9 mouse cellular contexts compared by ENCODE assay signal in the genomic region with DNA sequence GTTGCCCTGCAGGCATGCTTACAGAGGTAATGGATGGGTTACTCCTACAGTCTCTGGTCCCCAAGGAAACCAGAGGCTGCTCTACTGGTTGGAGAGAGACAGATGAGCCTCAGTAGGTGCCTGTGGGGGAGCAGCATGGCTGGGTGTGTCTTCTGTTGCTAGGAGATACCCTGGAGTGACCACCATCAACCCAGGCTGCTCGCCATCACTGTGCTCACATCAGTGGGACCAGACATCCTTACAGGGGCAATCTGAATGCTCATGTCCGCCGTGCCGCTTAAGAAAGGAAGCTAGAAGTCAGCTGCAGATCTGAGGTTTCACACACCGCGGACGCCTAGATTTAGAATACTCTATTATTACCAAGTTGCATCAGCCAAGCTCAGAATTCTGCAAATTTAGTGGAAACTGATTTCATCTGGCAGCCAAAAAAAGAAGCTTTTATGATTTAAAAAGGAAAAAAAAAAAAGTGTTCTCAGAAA. TPM values are rescaled to one million over a fixed set of nuclear protein-coding genes. Genes with fewer than 3 reads are reported as not detected.
DNase-seq lines count a peak whose midpoint lies in the region.
"Had no signal": no experiment of that assay in that cellular context is flagged by ENCODE, and none has a peak within 500 bp of the region (broad histone marks: within the 10 kb centered on the region; RNA-seq: fewer than 3 reads in every experiment).

No protein-coding gene starts in this region.

- peak; percentile 18 to 34 for DNase-seq in layer of hippocampus, adult 18-20 months (ENCODE audit: low spot score in 2 of 2)
- no peak for DNase-seq in layer of hippocampus, adult 9-10 months (ENCODE audit: low spot score)
- DNase-seq in frontal cortex, adult 2 months (ENCODE audit: extremely low spot score in 1 of 2, low spot score in 1 of 2) = peak; percentile 52 to 59
- peak; percentile 21 to 38 for DNase-seq in left cerebral cortex, postnatal 10 days (ENCODE audit: extremely low spot score in 1 of 2, low spot score in 2 of 2)
- DNase-seq in right cerebral cortex, postnatal 25 days = peak; percentile 52
- no peak for DNase-seq in lung, postnatal 25 days (ENCODE audit: low spot score)
- DNase-seq in ovary, postnatal 36 days (ENCODE audit: low spot score) = no peak
- no peak for DNase-seq in kidney, adult 8-10 months

- intact Hi-C loops in left cerebral cortex, postnatal 10 days (cut with DNase I) = no loop called here

RNA-seq across cellular contexts. Expression of gene Plekhm3, which starts 21.7 kb away (rescaled TPM):
- total RNA-seq in layer of hippocampus, adult 18-20 months (2021) = 10 to 100 TPM; 36.9 to 39.7 TPM
- polyA plus RNA-seq in frontal cortex, adult 2 months (2012; rRNA removed) = 13.3 and 15.1 TPM in 2 replicates
- 10 to 100 TPM; 27.1 to 32.2 TPM for total RNA-seq in left cerebral cortex, postnatal 10 days (2021)

RNA-seq across cellular contexts. Expression of gene Akr1cl, which starts 54.2 kb away (rescaled TPM):
- total RNA-seq in layer of hippocampus, adult 18-20 months (2021) = not detected
- polyA plus RNA-seq in frontal cortex, adult 2 months (2012; rRNA removed) = not detected in 2 replicates
- not detected for total RNA-seq in left cerebral cortex, postnatal 10 days (2021)
- polyA plus RNA-seq: embryonic facial prominence, embryonic 13.5 days had no signal

Comparison
In these comparisons a context has a peak if more than half of its experiments do, and no peak if none do; other contexts are left out.
1. DNase-seq: peak in layer of hippocampus, adult 18-20 months (2 of 2), frontal cortex, adult 2 months (2 of 2), left cerebral cortex, postnatal 10 days (2 of 2) and right cerebral cortex, postnatal 25 days (single experiment); none in layer of hippocampus, adult 9-10 months (single experiment), lung, postnatal 25 days (single experiment), ovary, postnatal 36 days (single experiment) and kidney, adult 8-10 months (0 of 2).